15 mouse cellular contexts compared by ENCODE assay signal in genomic region chr4:132934639-132935038, GRCm38 (mm10). TPM values are rescaled to one million over a fixed set of nuclear protein-coding genes. Genes with fewer than 3 reads are reported as not detected.
A peak's percentile ranks its signal among the peaks of the same experiment; 100 is the strongest.
DNase-seq lines count a peak whose midpoint lies in the region; ATAC-seq lines count a peak whose summit lies in the region.
"Had no signal": no experiment of that assay in that cellular context is flagged by ENCODE, and none has a peak within 500 bp of the region (broad histone marks: within the 10 kb centered on the region; RNA-seq: fewer than 3 reads in every experiment).

No protein-coding gene starts in this region.

- no peak for DNase-seq in limb, embryonic 10.5 days (ENCODE audit: low spot score)
- DNase-seq in retina, embryonic 14.5 days (ENCODE audit: low spot score) = peak; percentile 69
- DNase-seq in left cerebral cortex, adult 8-10 months (ENCODE audit: low spot score in 2 of 2) = no peak
- no peak for DNase-seq in thymus, postnatal 10 days (ENCODE audit: low spot score in 2 of 2)
- no peak for DNase-seq in c-Kit-positive CD71-positive TER-119-positive erythroid progenitor cells, embryonic 14.5 days (ENCODE audit: low spot score)
- DNase-seq: cerebellum, adult 11 months; cerebellum, postnatal 36 days; heart, adult 2 months; kidney, adult 11 months; lung, embryonic 14.5 days had no signal

- no peaks in the 10 kb centered on the region for H3K9me3 ChIP-seq in limb, embryonic 12.5 days
- no peaks in the 10 kb centered on the region for H3K9me3 ChIP-seq in limb, embryonic 10.5 days (replicated peaks)
- H3K9me3 ChIP-seq in embryonic facial prominence, embryonic 13.5 days = no peaks in the 10 kb centered on the region
- H3K9me3 ChIP-seq in liver, embryonic 15.5 days (replicated peaks) = no peaks in the 10 kb centered on the region

- H3K9ac ChIP-seq in limb, embryonic 12.5 days (replicated peaks) = peak overlapping the region; percentile 24; the same call in 1 of the 2 replicates
- H3K9ac ChIP-seq in embryonic facial prominence, embryonic 13.5 days = peak overlapping the region; percentile 40; the same call in 1 of the 2 replicates
- H3K9ac ChIP-seq in liver, embryonic 15.5 days = no peak overlapping the region
- H3K9ac ChIP-seq: lung, embryonic 14.5 days had no signal

- no peak overlapping the region for H3K4me3 ChIP-seq in limb, embryonic 12.5 days (replicated peaks)
- no peak overlapping the region for H3K4me3 ChIP-seq in limb, embryonic 10.5 days
- H3K4me3 ChIP-seq in embryonic facial prominence, embryonic 13.5 days = no peak overlapping the region
- no peak overlapping the region for H3K4me3 ChIP-seq in liver, embryonic 15.5 days (replicated peaks)
- H3K4me3 ChIP-seq: heart, adult 2 months; layer of hippocampus, adult 2 months; myocyte had no signal

- H3K27ac ChIP-seq in limb, embryonic 12.5 days = no peak overlapping the region
- H3K27ac ChIP-seq in limb, embryonic 10.5 days = no peak overlapping the region
- no peak overlapping the region for H3K27ac ChIP-seq in embryonic facial prominence, embryonic 13.5 days
- no peak overlapping the region for H3K27ac ChIP-seq in liver, embryonic 15.5 days (replicated peaks)
- H3K27ac ChIP-seq: heart, adult 2 months; layer of hippocampus, adult 2 months had no signal

- no peaks in the 10 kb centered on the region for H3K36me3 ChIP-seq in limb, embryonic 12.5 days
- H3K36me3 ChIP-seq in limb, embryonic 10.5 days = no peaks in the 10 kb centered on the region
- no peaks in the 10 kb centered on the region for H3K36me3 ChIP-seq in embryonic facial prominence, embryonic 13.5 days
- H3K36me3 ChIP-seq in liver, embryonic 15.5 days (replicated peaks) = no peaks in the 10 kb centered on the region

- ATAC-seq in limb, embryonic 12.5 days (ENCODE audit: insufficient number of reproducible peaks, insufficient read depth, low FRiP score, low TSS enrichment, low read depth) = no peak
- ATAC-seq in embryonic facial prominence, embryonic 13.5 days (ENCODE audit: insufficient number of reproducible peaks, insufficient read depth, low FRiP score, low TSS enrichment, low read depth) = no peak
- no peak for ATAC-seq in liver, embryonic 15.5 days (ENCODE audit: insufficient read depth)

- peaks cover 24% of the 10 kb centered on the region for H3K4me1 ChIP-seq in limb, embryonic 12.5 days (replicated peaks)
- H3K4me1 ChIP-seq in limb, embryonic 10.5 days = peaks cover 27% of the 10 kb centered on the region
- peaks cover 26% of the 10 kb centered on the region for H3K4me1 ChIP-seq in embryonic facial prominence, embryonic 13.5 days
- H3K4me1 ChIP-seq in liver, embryonic 15.5 days (replicated peaks) = no peaks in the 10 kb centered on the region; the same call in 1 of the 2 replicates

- H3K4me2 ChIP-seq in limb, embryonic 12.5 days = no peak overlapping the region
- no peak overlapping the region for H3K4me2 ChIP-seq in embryonic facial prominence, embryonic 13.5 days
- H3K4me2 ChIP-seq in liver, embryonic 15.5 days = 0 out of 2 replicates have a peak overlapping the region, but pooled peaks have one; percentile 14
- H3K4me2 ChIP-seq: lung, embryonic 14.5 days had no signal

- 27% methylated on average over 7 of the region's 7 CpGs for WGBS in limb, embryonic 12.5 days
- 39% methylated on average over 7 of the region's 7 CpGs for WGBS in limb, embryonic 10.5 days
- WGBS in embryonic facial prominence, embryonic 13.5 days = 33% methylated on average over 7 of the region's 7 CpGs
- 45% methylated on average over 7 of the region's 7 CpGs for WGBS in liver, embryonic 15.5 days (ENCODE audit: insufficient replicate concordance)

- no peaks in the 10 kb centered on the region for H3K27me3 ChIP-seq in limb, embryonic 12.5 days
- H3K27me3 ChIP-seq in limb, embryonic 10.5 days (ENCODE audit: low read depth, poor library complexity, severe bottlenecking) = no peaks in the 10 kb centered on the region
- no peaks in the 10 kb centered on the region for H3K27me3 ChIP-seq in embryonic facial prominence, embryonic 13.5 days
- H3K27me3 ChIP-seq in liver, embryonic 15.5 days = peaks cover 13% of the 10 kb centered on the region

RNA-seq across cellular contexts. Expression of gene Fam76a, which starts 12.3 kb away (rescaled TPM):
- 25.8 and 31.7 TPM in 2 replicates for polyA plus RNA-seq in limb, embryonic 12.5 days (2016; fragmentation: Nextera tagmentation; extraction: Ambion mirVana)
- polyA plus RNA-seq in limb, embryonic 10.5 days (2016; fragmentation: Nextera tagmentation; extraction: Ambion mirVana) = 25.7 and 27.9 TPM in 2 replicates
- polyA plus RNA-seq in embryonic facial prominence, embryonic 13.5 days (2015; fragmentation: Nextera tagmentation; extraction: Ambion mirVana) = 44.7 and 47.7 TPM in 2 replicates
- polyA plus RNA-seq in liver, embryonic 15.5 days (2015; fragmentation: Nextera tagmentation; extraction: Ambion mirVana) = 27.6 and 28.5 TPM in 2 replicates
- 10 to 100 TPM; 46.4 to 64.0 (median 61.0) TPM for total RNA-seq in left cerebral cortex, adult 8-10 months (2022)

RNA-seq across cellular contexts. Expression of gene Fgr, which starts 39.3 kb away (rescaled TPM):
- polyA plus RNA-seq in limb, embryonic 12.5 days (2016; fragmentation: Nextera tagmentation; extraction: Ambion mirVana) = 0.26 and 0.36 TPM in 2 replicates
- 0.19 and 0.33 TPM in 2 replicates for polyA plus RNA-seq in limb, embryonic 10.5 days (2016; fragmentation: Nextera tagmentation; extraction: Ambion mirVana)
- polyA plus RNA-seq in embryonic facial prominence, embryonic 13.5 days (2015; fragmentation: Nextera tagmentation; extraction: Ambion mirVana) = 0.10 and 0.28 TPM in 2 replicates
- polyA plus RNA-seq in liver, embryonic 15.5 days (2015; fragmentation: Nextera tagmentation; extraction: Ambion mirVana) = 2.7 and 2.8 TPM in 2 replicates
- 1 to 10 TPM in 2 of 4 experiments, under 1 TPM in 2; 0.17 to 1.1 (median 0.82) TPM for total RNA-seq in left cerebral cortex, adult 8-10 months (2022)
- polyA plus RNA-seq: myocyte had no signal

RNA-seq across cellular contexts. Expression of gene Stx12, which starts 50.3 kb away (rescaled TPM):
- 61.1 and 62.8 TPM in 2 replicates for polyA plus RNA-seq in limb, embryonic 12.5 days (2016; fragmentation: Nextera tagmentation; extraction: Ambion mirVana)
- 45.4 and 52.9 TPM in 2 replicates for polyA plus RNA-seq in limb, embryonic 10.5 days (2016; fragmentation: Nextera tagmentation; extraction: Ambion mirVana)
- polyA plus RNA-seq in embryonic facial prominence, embryonic 13.5 days (2015; fragmentation: Nextera tagmentation; extraction: Ambion mirVana) = 60.3 and 65.5 TPM in 2 replicates
- polyA plus RNA-seq in liver, embryonic 15.5 days (2015; fragmentation: Nextera tagmentation; extraction: Ambion mirVana) = 14.8 and 15.9 TPM in 2 replicates
- total RNA-seq in left cerebral cortex, adult 8-10 months (2022) = 100 to 1,000 TPM in 1 of 4 experiments, 10 to 100 TPM in 3; 97.6 to 103 (median 98.8) TPM
